Mouse (Mus musculus) 416B (cell line): ENCODE measurements around the gene Ovol3.

Experiments used
- DNase-seq: peaks from one replicate; pipeline ENCODE4 v3.0.0; 2011; ENCODE audit warnings: low read depth

Gene Ovol3

GRCm38 (mm10) chr7:30194101-30194831, 41.3 kb downstream of the Ovol3 start:
- DNase-seq, result peak; percentile 77

GRCm38 (mm10) chr7:30193581-30194100, 41.9 kb downstream of the Ovol3 start:
- DNase-seq, result peak; percentile 89

GRCm38 (mm10) chr7:30193013-30193412, 42.5 kb downstream of the Ovol3 start:
- DNase-seq, result no peak

DNA sequence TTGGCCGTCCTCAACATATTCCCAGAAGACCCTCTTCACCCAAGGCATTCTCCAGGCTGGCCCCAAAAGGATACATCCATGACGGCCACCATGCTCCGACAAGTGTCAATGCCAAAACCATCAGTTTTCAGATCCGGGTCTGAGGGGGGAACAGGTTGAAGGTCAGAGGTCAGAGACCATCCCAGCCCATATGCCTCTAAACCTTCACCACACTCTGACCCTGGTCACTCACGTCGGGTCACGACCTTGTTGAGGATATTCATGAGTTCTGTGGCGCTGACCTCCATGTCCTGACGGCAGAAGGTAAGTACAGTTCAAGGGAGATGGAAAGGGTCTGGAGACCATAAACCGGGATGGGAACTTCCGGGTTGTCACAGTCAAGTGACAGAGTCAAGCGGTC, 43.4 kb downstream of the Ovol3 start:
- DNase-seq, result no peak

DNA sequence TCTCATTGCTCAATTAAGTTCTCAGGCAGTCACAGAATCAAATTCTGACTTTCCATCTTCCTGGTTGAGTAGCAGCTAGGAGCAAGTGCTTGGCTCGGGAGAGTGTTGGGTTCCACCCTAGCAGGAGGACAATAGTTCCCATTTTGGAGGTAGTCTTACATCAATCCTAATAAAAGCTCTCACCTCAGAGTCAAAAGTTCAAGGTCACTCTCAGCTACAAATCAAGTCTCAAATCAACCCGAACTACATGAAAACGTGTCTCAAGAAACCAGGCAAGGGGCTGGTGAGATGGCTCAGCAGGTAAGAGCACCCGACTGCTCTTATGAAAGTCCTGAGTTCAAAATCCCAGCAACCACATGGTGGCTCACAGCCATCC, 46.4 kb downstream of the Ovol3 start:
- DNase-seq, result no peak

- no peak for DNase-seq
Measured at GRCm38 (mm10) chr7:30188344-30189115, 47.0 kb downstream of the Ovol3 start.

DNA sequence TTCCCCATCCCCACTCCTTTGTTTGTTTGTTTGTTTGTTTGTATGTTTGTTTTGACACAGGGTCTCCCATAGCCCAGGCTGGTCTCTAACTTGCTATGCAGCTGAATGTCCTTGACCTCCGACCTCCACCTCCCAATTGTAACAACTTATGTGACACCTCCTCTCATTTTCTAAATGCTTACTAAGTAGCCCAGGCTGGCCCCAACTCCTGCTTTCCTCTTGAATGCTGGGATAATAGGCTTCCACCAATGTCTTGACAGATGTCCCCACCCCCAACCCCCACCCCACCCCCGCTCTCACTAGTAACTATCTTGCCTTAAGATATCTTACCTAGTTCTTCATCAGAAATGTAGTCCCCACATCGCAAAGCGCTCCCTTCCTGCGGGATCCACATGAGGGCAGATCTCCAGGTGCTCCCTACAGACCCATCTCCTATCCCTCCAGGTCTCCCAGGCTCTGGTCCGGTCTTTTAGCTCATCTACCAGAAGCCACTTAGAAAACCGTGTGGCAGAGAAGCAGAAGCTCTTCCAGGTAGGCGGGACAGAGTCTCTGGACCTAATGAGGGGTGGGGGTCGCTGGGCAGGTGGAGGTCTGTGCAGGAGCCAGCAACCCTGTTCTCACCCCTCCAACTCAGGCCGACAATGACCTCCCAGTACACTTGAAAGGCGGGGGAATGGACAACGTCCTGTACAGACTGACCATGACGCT, 50.7 kb downstream of the Ovol3 start:
- no peak for DNase-seq

DNA sequence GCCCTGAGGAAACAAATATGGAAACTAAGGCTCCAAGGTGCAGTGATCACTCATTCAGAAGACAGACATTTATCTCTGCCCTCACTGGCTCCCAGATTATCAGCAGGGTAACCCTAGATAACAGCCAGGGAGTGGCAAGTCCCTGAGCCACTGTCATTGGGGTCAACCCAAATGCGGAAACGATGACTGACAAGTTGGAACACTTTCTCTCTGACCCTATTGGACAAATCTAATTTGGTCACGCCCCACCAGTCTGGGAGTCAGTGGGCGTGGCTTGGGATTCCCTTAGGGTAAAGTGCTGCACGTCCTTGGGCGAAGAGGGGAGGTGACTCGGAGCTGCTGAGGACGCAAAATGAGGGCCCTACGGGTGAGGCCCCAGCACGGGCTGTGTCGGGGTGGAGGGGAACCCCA, 51.6 kb downstream of the Ovol3 start, which contains the start of gene Cox7a1:
TSS of gene Cox7a1 (plus strand) at position 266 of the 411 bp plus-strand sequence.
- DNase-seq, result peak; percentile 98
